Mouse (Mus musculus): ENCODE results near the gene Sorbs1. TPM values are rescaled to one million over a fixed set of nuclear protein-coding genes. Genes with fewer than 3 reads are reported as not detected.

Sorbs1 gene
- total RNA-seq, 2 experiments from 2014 or later: 124 to 140 TPM

DNA sequence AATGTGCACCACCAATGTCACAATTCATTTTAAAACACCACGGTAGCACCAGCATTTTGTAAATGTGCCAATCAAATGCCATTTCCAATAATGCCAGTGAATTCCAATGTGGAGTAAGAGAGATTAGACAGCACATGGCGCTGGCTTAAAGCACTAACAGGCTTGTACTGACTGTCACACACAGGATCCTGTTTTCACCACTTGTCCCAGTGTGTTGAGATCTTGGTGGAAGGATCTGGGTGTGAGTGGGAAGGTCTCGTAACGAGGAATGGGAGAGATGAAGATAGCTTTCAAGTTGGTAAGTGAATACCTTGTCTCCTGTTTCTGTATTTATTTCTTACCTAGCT lies 215.8 kb downstream of the Sorbs1 start:
- DNase-seq (ENCODE audit: low spot score in 2 of 2): peak in 1 of 2 experiments; percentile 43
- intact Hi-C loops (cut with DNase I): no loop called here

DNA sequence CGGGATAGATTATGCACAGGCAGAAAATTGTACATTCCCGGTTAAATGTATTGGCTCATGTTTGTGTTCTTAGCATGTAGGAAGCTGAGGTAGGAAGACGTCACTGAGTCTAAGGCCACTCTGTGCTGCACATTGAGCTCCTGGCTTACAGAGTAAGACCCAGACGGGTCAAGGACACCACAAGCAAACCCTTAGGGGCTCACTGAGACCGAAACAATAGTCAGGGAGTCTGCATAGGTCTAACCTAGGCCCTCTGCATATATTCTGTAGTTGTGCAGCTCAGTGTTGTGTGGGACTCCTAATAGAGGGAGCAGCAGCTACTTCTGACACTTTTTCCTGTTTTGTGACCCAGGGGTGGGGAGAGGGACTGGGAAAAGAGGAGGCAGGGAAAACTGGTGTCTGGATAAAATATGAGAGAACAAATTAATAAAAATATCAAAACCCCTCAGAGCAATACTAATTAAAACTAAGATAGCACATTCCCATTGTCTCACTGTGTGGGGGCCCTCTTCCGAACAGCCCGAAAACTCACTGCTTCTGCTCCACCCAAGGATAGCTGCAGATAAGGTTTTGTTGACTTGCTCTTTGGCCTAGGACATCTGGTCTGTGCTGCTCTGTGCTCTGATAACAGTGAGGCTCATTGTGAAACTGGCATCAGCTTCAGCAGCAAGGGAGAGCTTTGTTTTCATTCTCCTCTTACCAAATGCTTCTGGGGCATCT lies 216.3 kb downstream of the Sorbs1 start:
- DNase-seq (ENCODE audit: low spot score in 2 of 2): no peak
- intact Hi-C loops (cut with DNase I): no loop called here

DNA sequence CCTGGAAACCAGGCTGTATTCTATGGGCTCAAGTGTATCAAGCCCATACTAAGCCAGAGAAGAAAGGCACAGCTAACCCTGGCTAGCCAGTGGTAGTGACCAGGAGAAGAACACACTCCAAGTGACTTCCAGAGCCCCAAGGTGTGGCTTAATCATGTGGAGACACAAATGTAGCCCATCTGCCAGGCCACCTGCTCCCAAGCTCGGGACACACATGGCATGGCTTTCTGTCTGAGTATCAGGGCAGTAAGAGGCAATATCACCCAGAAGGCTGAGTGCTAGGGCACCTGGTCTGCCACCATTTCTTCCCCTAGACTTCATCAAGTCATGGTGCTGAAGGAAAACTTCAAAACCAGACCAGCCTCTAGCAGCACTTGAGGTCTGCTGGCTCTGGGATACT lies 219.3 kb downstream of the Sorbs1 start:
- no peak for DNase-seq (ENCODE audit: low spot score in 2 of 2)
- intact Hi-C loops (cut with DNase I): no loop called here

DNA sequence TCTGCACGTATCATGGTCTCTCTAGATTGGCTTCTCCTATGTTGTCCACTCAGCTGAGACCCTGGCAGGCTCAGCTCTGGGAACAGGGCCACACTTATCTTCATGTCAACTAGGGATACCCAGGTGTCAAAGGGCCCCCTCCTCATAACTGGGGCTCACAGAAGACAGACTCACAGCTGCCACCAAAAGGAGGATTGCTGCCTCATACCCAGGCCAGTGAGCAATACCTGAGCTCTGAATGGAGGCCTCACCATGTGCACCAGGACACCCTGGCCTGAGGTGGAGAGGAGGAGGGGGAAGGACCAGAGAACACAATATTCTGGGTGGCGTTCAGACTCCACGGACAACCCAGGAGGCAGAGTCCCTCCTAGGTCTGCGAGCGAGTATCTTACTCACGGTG lies 219.8 kb downstream of the Sorbs1 start:
- intact Hi-C loops (cut with DNase I): no loop called here

DNA sequence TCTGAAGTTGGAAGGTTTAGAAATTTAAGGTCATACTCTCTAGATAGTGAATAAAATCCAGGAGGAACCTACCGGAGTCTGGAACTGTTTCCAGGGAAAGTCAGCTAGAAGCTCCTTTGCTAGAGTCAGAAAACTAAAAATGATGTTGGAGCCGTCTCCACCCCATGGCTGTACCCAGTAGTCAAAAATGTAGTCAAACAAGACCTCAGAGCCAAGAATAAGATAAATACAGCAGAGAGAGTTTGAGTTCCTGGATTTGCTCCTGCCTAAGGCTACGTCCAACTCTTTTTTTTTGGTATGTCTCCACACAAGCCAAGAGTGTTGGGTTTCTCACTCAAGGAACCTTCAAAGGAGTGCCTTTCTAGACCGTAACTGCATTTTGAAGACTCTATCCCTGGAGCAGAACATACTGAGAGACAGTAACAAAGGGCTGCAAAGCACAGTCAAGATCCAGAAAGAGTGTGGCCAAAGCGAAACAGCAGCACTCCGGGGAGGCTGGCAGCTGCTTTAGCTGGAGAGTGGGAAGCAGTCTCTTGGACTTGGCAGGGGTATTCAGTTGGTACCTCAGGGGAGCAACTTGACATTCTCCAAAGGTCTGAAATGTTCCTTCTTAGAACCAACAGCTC lies 223.4 kb downstream of the Sorbs1 start:
- intact Hi-C loops (cut with DNase I): no loop called here

More for the DNA sequence above, 219.8 kb downstream of the Sorbs1 start:
- DNase-seq (ENCODE audit: low spot score in 2 of 2): no peak

DNA sequence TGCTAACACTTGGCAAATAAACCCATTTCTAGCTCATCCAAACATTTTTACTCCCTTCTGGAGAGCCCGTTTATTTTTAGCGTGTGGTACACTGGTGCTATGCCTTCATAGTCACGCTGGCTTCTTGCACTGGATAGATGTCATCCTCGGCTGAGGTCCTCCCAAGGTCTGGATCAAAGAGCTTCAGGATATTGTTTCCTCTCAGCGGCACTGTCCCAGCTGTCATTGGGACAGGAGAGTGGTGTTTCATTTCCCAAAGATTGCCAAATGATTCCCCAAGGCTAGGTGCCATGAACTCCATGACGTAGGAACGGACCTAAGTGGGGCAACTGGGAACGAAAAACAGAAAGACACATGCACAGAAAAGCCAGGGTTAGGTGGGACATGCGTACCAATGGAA lies 225.2 kb downstream of the Sorbs1 start:
- intact Hi-C loops (cut with DNase I): no loop called here
- no peak for DNase-seq (ENCODE audit: low spot score in 2 of 2)

More for the DNA sequence above, 223.4 kb downstream of the Sorbs1 start:
- DNase-seq (ENCODE audit: low spot score in 2 of 2): peak in 1 of 2 experiments; percentile 73

DNA sequence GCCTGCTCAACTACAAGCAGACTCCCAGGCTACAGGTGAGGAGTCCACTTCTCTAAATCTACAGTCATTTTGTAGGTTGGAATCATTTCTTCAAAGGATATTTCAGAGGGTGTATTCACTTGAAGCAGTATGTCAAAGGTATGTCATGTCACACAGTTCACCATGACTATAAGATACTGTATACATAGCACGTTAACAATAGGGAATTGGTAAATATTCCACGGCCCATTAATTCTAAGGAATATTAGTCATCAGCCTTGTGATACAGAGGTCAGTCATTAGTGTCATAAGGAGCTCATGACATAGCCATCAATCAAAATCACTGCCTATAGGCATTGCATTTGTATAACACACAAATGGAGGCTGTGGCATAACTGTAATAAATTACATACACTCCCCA lies 228.9 kb downstream of the Sorbs1 start:
- DNase-seq (ENCODE audit: low spot score in 2 of 2): no peak
- intact Hi-C loops (cut with DNase I): no loop called here

DNA sequence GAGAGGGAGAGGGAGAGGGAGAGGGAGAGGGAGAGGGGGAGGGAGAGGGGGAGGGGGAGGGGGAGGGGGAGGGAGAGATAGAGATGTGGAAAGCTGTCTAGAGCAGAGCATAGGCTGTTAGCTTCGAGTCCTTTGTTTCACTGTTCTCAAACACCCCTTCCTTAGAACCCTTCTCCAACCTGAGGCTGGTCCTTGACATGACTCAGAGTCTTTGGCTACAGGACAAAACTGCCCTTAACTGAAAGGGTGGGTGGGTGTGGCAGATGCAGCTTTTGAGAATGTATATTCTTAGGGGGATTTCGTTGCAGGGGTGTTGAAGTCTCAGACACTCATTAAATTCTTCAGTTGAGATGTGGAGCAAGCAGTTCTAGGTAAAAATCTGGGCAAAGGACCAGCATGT lies 230.2 kb downstream of the Sorbs1 start:
- intact Hi-C loops (cut with DNase I): no loop called here
- no peak for DNase-seq (ENCODE audit: low spot score in 2 of 2)

DNA sequence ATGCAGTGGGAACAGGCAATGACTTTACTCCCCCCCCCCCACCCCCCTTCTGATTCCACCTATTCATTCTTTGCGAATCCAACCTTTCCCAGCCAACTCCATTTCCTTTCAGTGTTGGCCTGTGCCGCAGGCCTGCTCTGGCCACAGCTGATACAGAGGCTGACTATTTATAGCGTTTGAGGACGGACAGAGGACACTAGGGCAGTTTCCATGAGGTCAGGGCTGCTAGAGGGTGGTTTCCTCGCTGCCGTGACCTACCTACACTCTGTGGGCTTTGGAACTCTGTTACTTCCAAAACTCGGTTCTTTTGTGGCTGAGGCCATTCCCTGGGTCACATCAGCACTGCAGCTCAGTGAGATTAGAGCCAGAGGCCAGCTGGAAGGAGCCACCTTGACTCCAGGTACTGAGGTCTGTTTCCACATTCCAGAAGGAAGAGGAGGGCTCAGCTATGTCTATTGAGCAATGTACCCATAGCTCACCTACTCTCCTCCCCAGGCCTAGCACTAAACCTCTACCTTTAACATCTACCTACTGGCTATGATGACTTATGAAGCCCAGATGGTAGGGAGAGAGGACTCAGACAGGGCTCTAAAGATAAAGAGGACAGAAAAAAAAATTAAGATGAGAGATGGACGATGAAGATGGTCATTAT lies 235.1 kb downstream of the Sorbs1 start:
- no peak for DNase-seq (ENCODE audit: low spot score in 2 of 2)
- intact Hi-C loops (cut with DNase I): no loop called here

DNA sequence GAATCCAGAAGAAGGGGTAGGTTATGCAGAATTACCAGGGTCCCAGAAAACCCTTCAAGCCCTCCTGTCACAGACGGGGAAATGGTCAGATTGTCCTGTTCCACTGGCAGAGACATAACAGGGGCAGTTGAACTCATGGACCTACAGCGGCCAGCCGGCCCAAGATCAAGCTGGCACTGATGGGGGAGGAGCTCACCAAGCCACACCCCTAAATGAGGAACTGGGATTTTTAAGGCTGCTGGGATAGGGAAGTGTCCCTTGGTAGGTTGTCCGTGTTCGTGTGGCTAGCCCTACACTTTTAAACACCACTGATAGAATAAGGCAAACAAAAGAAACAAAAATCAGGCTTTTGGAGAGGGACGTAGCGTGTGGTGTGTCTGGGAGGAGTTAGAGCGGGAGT lies 236.1 kb downstream of the Sorbs1 start:
- intact Hi-C loops (cut with DNase I): no loop called here
- no peak for DNase-seq (ENCODE audit: low spot score in 2 of 2)

DNA sequence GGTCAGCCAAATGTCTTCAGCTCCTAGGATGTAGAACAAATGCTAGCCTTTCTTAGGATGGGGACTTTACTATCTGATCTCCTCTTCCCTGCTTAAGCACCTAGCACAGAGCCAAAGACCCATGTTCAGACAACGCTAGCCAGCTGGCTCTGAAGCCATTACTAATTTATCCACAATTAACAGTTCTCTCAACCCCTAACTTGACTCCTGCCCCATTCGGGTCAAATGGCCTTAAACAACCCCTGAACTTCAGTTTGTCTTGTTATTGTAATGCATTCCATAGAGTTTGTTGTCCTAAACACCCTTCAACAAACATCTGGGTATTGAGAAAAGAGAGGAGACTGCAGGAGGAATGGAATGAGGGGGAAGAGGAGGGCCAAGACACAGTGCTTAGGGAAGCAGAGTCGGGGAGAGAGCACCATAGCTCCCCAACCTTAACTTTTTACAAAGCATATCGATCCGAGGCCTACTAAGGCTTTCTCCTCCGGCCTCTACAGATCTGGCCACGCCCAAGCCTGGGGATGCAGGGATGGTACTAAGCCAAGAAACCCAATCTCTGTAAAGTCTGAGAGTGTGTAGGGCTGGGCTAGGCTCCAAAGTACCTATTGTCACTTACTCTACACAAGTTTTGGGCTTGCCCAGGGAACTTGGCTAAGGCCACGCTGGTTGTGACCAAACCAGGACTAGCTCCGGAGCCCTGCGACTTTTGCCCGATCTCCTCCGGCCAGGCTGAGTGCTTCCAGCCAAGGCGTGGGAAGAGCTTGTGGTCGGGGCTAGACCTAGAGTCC lies 238.0 kb downstream of the Sorbs1 start:
- intact Hi-C loops (cut with DNase I): no loop called here
- DNase-seq (ENCODE audit: low spot score in 2 of 2): no peak

DNA sequence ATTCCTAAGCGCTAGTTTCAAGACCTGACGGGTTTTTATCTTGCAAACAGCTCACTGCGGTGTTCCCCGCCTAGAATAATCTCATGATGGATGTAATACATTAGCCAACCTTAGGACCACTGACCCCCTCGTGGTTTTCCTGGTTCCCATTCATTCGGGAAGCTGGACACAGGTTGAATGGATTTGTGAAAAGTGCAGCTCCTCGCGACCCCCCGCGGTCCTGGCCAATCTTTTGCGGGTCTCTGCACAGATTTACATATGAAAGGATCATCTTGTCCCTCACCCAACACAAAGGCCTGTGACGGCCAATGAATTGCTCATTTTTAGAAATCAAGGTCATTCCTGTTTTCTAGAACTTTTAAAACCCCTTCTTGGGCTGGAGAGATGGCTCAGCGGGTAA lies 240.9 kb downstream of the Sorbs1 start:
- DNase-seq (ENCODE audit: low spot score in 2 of 2): no peak
- intact Hi-C loops (cut with DNase I): no loop called here

DNA sequence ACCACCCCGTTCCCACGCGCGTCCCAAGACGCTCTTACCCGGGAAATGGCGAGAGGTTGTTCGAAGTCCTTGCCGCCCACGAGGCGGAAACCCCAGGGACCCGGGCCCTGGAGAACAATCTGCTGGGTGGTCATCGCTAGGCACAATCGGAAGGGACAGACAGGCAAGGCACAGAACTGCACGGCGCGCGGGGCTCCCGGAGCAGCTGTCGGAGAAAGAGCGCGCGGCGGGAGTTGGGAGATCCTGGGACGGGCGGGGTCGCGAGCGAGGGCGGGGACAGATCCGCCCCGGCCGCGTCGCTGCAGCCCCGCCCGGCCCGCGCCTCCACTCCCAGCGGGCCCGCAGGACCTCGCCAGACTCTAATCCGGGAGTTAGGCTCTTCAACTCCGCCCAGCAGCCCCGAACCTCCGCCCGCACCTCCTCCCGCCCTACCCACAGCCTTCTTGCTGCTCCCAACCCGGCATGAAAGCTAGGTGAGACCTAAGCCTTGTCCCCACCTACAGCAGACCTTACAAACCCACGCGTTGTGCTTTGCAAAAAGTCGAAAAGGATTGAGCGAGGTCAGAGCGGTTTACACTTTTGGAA lies 242.2 kb downstream of the Sorbs1 start, which contains the start of gene Pdlim1:
Pdlim1 (minus strand) TSS at position 535 of the 585 bp plus-strand sequence.
- no peak for DNase-seq (ENCODE audit: low spot score in 2 of 2)
- intact Hi-C loops (cut with DNase I): no loop called here

DNA sequence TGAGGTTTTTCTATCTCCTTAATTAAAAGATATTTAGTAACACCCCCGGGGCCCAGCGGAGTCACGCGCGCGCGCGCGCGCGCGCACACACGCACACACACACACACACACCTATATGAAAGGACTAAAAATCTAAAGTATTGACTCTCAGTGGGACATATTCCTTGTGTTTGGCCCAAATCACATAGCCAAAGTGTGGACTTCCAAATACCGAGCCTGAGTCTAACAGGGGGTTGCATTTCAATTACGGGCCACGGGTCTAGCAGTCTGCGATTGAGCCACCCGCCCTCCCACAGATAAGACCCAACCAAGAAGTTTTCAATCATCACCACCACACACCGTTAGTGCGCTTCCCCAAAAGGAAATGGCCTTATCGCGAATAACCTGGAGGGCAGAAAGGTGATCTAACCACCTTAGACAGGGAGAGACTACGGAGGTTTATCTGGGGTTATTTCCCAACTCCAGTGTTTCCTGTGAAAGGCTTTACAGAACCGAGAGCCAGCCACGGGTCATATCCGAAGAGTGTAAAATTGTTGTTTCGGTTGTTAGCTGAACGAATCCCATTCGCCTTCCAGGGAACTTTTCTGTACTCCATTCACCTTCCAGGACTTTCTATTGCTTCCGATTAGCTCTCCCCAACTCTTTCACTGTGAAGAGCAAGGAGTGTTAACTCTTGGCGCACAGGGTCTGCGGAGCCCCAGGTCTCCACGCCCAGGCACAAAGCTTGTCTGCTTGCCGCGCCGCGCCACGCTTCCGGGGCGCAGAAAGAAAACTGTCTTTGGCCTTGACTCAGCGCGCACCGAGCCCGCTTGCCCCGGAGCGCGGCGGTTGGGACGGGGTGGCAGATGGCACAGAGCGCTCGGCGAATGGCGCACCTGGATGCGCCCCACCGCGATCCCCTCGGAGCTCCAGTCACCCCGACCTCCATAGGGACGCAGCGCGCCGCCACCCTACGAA lies 242.9 kb downstream of the Sorbs1 start:
- no peak for DNase-seq (ENCODE audit: low spot score in 2 of 2)
- intact Hi-C loops (cut with DNase I): no loop called here

DNA sequence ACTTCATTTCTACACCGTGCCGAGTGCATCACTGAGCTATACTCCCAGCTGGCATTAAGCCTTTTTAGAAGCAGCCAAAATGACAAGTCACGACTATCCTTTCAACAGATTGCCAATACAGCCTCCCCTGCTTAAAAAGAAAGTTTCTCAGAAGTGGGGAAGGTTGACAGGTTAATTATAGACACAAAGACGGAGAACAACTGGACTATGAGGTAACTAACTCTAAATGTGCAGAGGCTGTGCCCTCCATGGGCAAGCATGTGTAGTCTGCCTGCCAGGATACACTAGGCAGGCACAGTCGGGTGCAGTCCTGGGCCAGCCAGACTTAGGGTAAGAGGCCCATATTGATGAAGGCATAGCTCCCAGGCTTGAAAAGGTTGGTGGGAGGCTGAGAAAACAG lies 244.1 kb downstream of the Sorbs1 start:
- intact Hi-C loops (cut with DNase I): no loop called here
- peak in 1 of 2 experiments; percentile 37 for DNase-seq (ENCODE audit: low spot score in 2 of 2)

DNA sequence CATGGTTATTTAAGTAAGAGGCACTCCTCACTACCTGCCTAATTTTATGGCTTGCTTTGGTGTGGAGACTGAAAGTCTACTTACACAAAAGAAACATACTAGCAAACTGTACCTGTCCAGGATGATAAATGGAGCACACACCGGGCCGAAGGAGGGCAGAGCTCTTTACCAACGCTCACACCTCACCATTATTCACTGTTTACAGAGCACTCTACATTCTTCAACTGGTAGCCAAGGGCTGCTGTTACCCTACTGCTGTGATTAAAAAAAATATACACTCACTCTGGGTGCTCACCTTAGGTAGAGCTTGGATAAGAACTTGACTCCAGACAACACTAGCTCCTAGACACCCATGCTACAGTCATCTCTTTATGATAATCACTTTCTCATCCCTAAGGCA lies 245.1 kb downstream of the Sorbs1 start:
- DNase-seq (ENCODE audit: low spot score in 2 of 2): no peak
- intact Hi-C loops (cut with DNase I): no loop called here

DNA sequence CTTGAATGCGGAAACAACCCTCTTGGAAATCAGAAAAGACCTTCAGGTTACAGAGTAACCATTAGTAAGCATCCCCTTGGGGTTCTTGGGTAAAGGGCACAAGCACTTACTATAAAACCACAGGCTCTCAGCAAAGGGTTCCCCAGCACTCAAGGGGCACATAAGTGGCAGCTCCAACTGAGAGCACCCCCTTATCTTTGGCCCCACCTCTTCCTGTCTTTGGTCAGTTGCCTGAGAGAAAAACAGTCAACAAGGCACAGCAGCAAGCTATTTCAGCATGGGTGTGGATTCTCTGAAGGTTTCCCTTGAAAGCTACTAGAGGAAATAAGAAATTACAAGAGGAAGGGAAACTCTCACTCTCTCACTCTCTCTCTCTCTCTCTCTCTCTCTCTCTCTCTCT lies 246.2 kb downstream of the Sorbs1 start:
- intact Hi-C loops (cut with DNase I): no loop called here
- DNase-seq (ENCODE audit: low spot score in 2 of 2): no peak

DNA sequence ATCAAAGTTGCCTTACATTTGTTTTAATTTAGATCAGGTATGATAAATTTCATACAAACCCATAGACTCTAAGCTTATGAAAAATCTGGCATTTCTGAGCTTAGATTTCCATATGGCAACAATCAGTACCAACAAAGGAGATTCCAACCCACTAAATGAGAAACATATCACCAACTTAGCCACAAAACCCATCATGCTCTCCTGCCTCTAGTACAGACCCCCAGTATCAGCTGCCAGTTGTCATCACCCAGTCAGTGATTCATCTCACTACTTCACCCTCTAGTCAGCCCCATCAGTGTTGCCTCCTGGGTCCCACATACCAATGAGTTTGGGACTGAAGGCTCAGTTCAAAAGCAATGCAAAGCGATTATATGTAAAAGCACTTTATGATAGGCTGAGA lies 254.1 kb downstream of the Sorbs1 start:
- intact Hi-C loops (cut with DNase I): no loop called here
- DNase-seq (ENCODE audit: low spot score in 2 of 2): no peak

DNA sequence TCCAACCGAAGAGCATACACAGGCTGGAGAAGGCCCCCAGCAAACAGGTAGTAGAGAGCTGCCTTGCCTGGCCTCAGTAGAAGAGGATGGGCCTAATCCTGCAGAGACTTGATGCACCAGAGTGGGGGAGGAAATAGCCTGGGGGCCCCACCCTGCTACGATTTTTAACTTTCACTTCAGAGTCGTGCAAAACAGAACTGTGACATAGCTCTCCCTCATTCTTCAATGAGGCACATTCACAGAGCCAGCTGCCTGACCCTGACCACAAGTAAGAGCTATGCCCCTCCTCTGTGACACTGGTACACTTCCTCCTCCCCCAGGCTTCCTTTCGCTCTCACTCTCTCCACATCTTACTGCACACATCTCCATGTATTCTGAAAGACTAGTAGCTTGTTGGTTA lies 256.2 kb downstream of the Sorbs1 start:
- no peak for DNase-seq (ENCODE audit: low spot score in 2 of 2)
- intact Hi-C loops (cut with DNase I): no loop called here
